Mouse (Mus musculus) stomach, postnatal 0 days (tissue): ENCODE measurements at regions not wholly inside any gene's neighbourhood (a gene's known extent, or its start where the extent isn't known, plus 50 kb on each side); places are given as distances from the start of the nearest gene placed in this dataset.
A peak's percentile ranks its signal among the peaks of the same experiment; 100 is the strongest.

ENCODE experiments used
- ATAC-seq: fragments of 200-750 bp; cut with Nextera tagmentation; 2 replicates; pipeline ENCODE4 v1.8.0; 2017; ENCODE audit not compliant: low FRiP score, low TSS enrichment
- DNase-seq: peaks from one replicate; pipeline ENCODE4 v3.0.0-alpha.2; 2016; ENCODE audit warnings: low spot score
- H3K27ac ChIP-seq: fragments of 300-500 bp; sonication (generic); replicated peaks from 2 replicates; pipeline ENCODE4 v1.5.1; 2014; ENCODE audit warnings: mild to moderate bottlenecking, control low read depth
- H3K27me3 ChIP-seq: fragments of 300-500 bp; sonication (generic); 2 replicates; pipeline ENCODE4 v1.6.1; 2014; ENCODE audit warnings: low read length; ENCODE audit not compliant: control insufficient read depth, insufficient read depth
- H3K36me3 ChIP-seq: fragments of 300-500 bp; sonication (generic); 2 replicates; pipeline ENCODE4 v1.6.1; 2014; ENCODE audit warnings: low read length, mixed read lengths; ENCODE audit not compliant: control insufficient read depth, insufficient read depth
- H3K4me1 ChIP-seq: fragments of 300-500 bp; sonication (generic); replicated peaks from 2 replicates; pipeline ENCODE4 v1.6.1; 2014; ENCODE audit warnings: antibody characterized with exemption; ENCODE audit not compliant: control insufficient read depth, insufficient read depth
- H3K4me2 ChIP-seq: fragments of 300-500 bp; sonication (generic); replicated peaks from 2 replicates; pipeline ENCODE4 v1.6.1; 2014; ENCODE audit warnings: low read depth, mild to moderate bottlenecking, control low read depth, moderate library complexity
- H3K4me3 ChIP-seq: fragments of 300-500 bp; sonication (generic); 2 replicates; pipeline ENCODE4 v1.5.1; 2014; ENCODE audit warnings: low read depth, low read length, control low read depth
- H3K9ac ChIP-seq: fragments of 300-500 bp; sonication (generic); 2 replicates; pipeline ENCODE4 v1.6.1; 2014; ENCODE audit warnings: mild to moderate bottlenecking, low read length, control low read depth, mixed read lengths
- H3K9me3 ChIP-seq: fragments of 300-500 bp; sonication (generic); 2 replicates; pipeline ENCODE4 v1.6.1; 2016; ENCODE audit warnings: low read length; ENCODE audit not compliant: control insufficient read depth
- CTCF ChIP-seq: IDR thresholded peaks from 2 replicates; pipeline ENCODE4 v1.5.1; 2016; ENCODE audit warnings: antibody characterized with exemption, low read depth, mild to moderate bottlenecking, moderate library complexity
- EP300 ChIP-seq: optimal IDR thresholded peaks from 2 replicates; pipeline ENCODE3; 2016; ENCODE audit warnings: antibody characterized with exemption
- WGBS: fragments of 180-500 bp; shearing (Covaris S2); extraction: QIAGEN DNeasy Blood & Tissue Kit; methylation state at CpG from one replicate; pipeline ENCODE4 v1.1.7; 2014; 5-methylcytosine and 5-hydroxymethylcytosine counted together

DNA sequence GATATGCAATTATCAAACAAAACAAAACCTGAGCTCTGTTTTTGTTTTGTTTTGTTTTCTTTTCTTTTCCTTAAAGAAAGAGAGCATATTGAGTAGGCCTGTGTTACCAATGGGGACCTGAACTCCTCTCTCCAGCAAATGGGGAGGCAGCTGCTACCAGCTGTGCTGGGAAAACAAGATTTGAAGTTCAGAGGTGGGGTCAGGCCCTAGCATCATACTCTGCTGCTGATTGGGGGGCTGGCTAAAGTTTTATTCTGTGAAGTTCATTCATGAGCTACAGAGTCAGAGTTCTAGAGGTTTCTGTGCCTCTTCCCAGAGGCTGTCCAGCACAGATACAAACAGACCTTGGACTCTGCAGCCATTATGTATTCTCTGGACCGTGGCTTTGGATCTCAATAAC is 117.7 kb downstream of the Rassf10 start:
- Histone ChIP-seq H3K4me2 (no peak overlapping the region), H3K36me3 (no peaks in the 10 kb centered on the region), H3K27me3 (no peaks in the 10 kb centered on the region), H3K4me3 (no peak overlapping the region), H3K9ac (no peak overlapping the region), H3K9me3 (no peaks in the 10 kb centered on the region), H3K4me1 (no peaks in the 10 kb centered on the region), H3K27ac (no peak overlapping the region)
- no peak for DNase-seq
- ATAC-seq = no peak
- TF ChIP-seq CTCF = no peak
- no peak for TF ChIP-seq EP300
- 46% methylated on average over 1 of the region's 1 CpGs for WGBS

- no peak for TF ChIP-seq EP300
- TF ChIP-seq CTCF = no peak
- 64% methylated on average over 6 of the region's 6 CpGs for WGBS
- ATAC-seq = no peak
Measured at GRCm38 (mm10) chr7:113073781-113074180, 120.0 kb downstream of the Rassf10 start.

GRCm38 (mm10) chr7:113075371-113075770 is 121.6 kb downstream of the Rassf10 start:
- ATAC-seq (no peak), DNase-seq (no peak)
- no peaks in the 10 kb centered on the region for H3K9me3 ChIP-seq
- TF ChIP-seq CTCF = no peak
- no peak for TF ChIP-seq EP300
- WGBS = 71% methylated on average over 6 of the region's 6 CpGs
- no peaks in the 10 kb centered on the region for H3K36me3 ChIP-seq
- no peak overlapping the region for H3K4me2 ChIP-seq
- H3K4me3 ChIP-seq = no peak overlapping the region
- no peaks in the 10 kb centered on the region for H3K4me1 ChIP-seq
- H3K9ac ChIP-seq = no peak overlapping the region
- H3K27me3 ChIP-seq = no peaks in the 10 kb centered on the region
- H3K27ac ChIP-seq = no peak overlapping the region

More at GRCm38 (mm10) chr7:113073781-113074180, 120.0 kb downstream of the Rassf10 start:
- H3K4me1 ChIP-seq = no peaks in the 10 kb centered on the region
- no peak overlapping the region for H3K9ac ChIP-seq
- no peak overlapping the region for H3K4me2 ChIP-seq
- no peaks in the 10 kb centered on the region for H3K9me3 ChIP-seq
- no peak overlapping the region for H3K4me3 ChIP-seq
- H3K27me3 ChIP-seq = no peaks in the 10 kb centered on the region
- no peak for DNase-seq
- no peaks in the 10 kb centered on the region for H3K36me3 ChIP-seq
- H3K27ac ChIP-seq = no peak overlapping the region

- H3K9ac ChIP-seq = no peak overlapping the region
- no peak for ATAC-seq
- no peak overlapping the region for H3K4me3 ChIP-seq
- H3K36me3 ChIP-seq = no peaks in the 10 kb centered on the region
- WGBS = 84% methylated on average over 7 of the region's 7 CpGs
- TF ChIP-seq CTCF (no peak), EP300 (no peak)
- H3K27ac ChIP-seq = no peak overlapping the region
- DNase-seq = no peak
- H3K27me3 ChIP-seq = no peaks in the 10 kb centered on the region
- H3K4me1 ChIP-seq = no peaks in the 10 kb centered on the region
- no peaks in the 10 kb centered on the region for H3K9me3 ChIP-seq
- no peak overlapping the region for H3K4me2 ChIP-seq
Measured at GRCm38 (mm10) chr7:113076243-113076642, 122.5 kb downstream of the Rassf10 start.

- Histone ChIP-seq H3K9ac (no peak overlapping the region), H3K4me2 (no peak overlapping the region), H3K27me3 (no peaks in the 10 kb centered on the region), H3K36me3 (no peaks in the 10 kb centered on the region), H3K9me3 (no peaks in the 10 kb centered on the region), H3K4me3 (no peak overlapping the region), H3K27ac (no peak overlapping the region), H3K4me1 (no peaks in the 10 kb centered on the region)
- ATAC-seq (peak; percentile 68; the same call in 1 of the 2 replicates), DNase-seq (no peak)
- WGBS = 46% methylated on average over 5 of the region's 5 CpGs
- TF ChIP-seq EP300 = no peak
- TF ChIP-seq CTCF = no peak
Measured at GRCm38 (mm10) chr7:113081120-113081519, 126.1 kb upstream of the Arntl start.

GRCm38 (mm10) chr7:113084930-113085625 is 122.2 kb upstream of the Arntl start:
- DNase-seq = no peak
- H3K4me1 ChIP-seq = no peaks in the 10 kb centered on the region
- no peaks in the 10 kb centered on the region for H3K36me3 ChIP-seq
- no peak for ATAC-seq
- H3K9me3 ChIP-seq = no peaks in the 10 kb centered on the region
- no peak overlapping the region for H3K4me3 ChIP-seq
- no peak overlapping the region for H3K4me2 ChIP-seq
- TF ChIP-seq EP300 (no peak), CTCF (no peak)
- 56% methylated on average over 8 of the region's 8 CpGs for WGBS
- no peak overlapping the region for H3K27ac ChIP-seq
- H3K9ac ChIP-seq = no peak overlapping the region
- no peaks in the 10 kb centered on the region for H3K27me3 ChIP-seq
